Mouse (Mus musculus): ENCODE measurements around the gene Ipo4.
A peak's percentile ranks its signal among the peaks of the same experiment; 100 is the strongest.

Ipo4 gene

DNA sequence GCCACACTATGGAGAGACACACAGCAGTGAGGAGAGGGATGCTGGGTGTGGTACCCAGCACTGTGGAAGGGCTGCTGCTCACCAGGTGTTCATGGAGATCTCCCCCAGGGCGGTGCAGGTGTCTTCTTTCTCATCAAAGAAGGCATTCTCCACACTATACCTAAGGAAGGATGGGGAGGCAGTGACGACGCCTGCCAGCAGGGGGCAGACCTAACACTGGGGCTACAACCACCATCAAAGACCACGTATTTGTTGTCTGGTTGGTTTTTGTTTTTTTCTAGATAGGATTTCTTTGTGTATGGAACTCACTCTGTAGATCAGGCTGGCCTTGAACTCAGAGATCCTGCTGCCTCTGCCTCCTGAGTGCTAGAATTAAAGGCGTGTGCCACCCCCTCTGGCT is 6.4 kb downstream of the Ipo4 start:
- DNase-seq (ENCODE audit: low spot score) = no peak

GRCm38 (mm10) chr14:55628077-55628827 is 7.5 kb downstream of the Ipo4 start:
- DNase-seq (ENCODE audit: low spot score) = no peak

DNA sequence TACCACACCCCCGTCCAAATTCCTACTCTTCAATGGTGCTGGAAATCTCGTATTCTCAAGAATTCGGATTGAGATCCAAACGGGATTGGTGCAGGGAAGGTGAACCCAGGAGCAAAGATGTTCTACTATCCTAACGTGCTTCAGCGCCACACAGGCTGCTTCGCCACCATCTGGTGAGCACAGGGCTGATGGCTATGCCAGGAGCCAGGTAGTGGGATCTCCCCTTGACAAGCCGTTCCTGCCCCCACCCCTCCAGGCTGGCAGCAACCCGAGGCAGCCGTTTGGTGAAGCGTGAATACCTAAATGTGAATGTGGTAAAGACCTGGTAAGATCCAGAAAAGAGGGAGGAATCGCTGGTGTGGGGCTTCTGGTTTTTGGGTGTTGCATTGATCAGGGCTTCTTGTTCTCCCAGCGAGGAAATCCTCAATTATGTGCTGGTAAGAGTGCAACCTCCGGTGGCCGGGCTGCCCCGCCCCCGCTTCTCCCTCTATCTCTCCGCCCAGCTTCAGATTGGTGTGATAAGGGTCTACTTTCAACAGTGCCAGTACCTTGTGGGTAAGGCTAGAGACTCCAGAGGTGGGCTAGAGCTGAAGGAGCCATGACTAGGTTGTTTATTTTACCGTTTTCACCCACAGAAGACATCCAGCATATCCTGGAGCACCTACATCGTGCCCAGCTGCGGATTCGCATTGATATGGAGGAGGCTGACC is 17.1 kb downstream of the Ipo4 start:
- no peak for DNase-seq (ENCODE audit: low spot score)

DNA sequence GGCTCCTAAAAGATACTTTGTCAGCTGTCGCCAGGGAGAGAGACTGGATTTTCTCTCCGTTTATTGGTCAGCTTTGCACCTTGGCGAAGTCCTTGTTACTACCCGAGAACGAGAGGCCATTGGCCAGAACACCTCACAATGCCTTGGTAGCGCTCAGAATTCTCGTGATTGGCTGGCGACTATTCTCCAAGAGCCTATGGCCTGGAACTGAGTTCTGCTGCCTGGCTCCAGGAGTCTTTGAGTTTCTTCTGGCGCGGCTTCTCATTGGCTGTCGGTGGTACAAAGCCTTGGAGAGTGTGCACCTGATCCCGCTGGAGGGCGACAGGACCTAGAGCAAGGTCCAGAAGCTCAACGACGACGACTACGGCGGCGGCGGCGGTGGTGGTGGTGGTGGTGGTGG is 17.9 kb downstream of the Ipo4 start, which contains the start of gene Rec8:
TSS of gene Rec8 (plus strand) at position 216 of the 400 bp plus-strand sequence.
- DNase-seq (ENCODE audit: low spot score) = peak; percentile 20

DNA sequence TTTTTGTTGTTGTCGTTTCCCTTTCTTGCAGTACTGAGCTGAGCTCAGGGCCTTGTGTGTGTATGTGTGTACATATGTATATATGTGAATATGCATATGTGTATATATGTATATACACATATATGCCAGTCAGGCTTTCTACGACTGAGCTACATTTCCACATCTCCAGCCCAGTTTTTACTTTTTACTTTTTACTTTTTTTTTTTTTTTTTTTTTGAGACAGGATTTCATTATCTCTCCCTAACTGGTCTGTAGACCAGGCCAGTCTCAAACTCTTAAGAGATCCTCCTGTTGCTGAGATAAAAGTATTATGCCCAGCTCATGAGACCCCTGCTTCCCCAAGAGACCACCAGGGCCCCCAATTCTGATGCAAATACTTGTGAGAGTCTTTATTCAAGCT is 18.9 kb downstream of the Ipo4 start:
- DNase-seq (ENCODE audit: low spot score) = no peak

DNA sequence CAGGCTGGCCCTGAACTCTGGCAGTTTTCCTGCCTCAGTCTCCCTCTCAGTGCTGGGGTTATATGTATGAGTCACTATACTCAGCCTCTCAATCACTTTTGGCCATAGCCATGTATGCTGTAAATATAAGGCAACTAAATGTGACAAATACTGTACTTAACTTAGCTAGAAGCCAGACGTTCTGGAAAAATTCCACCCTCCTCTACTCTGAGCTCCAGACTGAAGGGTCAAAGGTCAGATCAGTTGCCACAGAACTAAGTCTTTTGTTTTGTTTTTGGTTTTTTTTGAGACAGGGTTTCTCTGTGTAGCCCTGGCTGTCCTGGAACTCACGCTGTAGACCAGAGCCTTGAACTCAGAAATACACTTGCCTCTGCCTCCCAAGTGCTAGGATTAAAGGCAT is 19.9 kb downstream of the Ipo4 start:
- DNase-seq (ENCODE audit: low spot score) = no peak

- no peak for DNase-seq (ENCODE audit: low spot score)
These were observed 21.1 kb downstream of the Ipo4 start for GRCm38 (mm10) chr14:55614565-55615178.

- no peak for DNase-seq (ENCODE audit: low spot score)
These were observed 22.4 kb downstream of the Ipo4 start for GRCm38 (mm10) chr14:55613346-55613745.

DNA sequence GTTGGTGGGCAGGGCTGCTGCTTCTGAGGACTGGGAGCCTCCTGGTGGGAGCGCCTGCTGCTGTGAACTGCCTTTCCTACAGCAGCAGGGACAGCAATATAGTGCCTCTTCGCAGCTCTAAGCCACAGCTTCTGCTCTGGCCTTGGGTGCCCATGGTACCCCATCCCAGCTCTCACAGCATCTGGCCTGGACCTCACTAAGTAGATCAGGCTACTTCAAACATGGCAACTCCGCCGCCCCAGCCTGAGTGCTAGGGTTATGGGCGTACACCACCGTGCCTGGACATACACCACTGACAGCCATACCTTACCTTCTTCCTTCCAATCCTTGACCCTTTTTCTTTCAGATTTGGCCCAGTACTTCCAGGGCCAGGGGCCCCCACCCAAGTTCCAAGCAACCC is 27.4 kb downstream of the Ipo4 start:
- no peak for DNase-seq (ENCODE audit: low spot score)

GRCm38 (mm10) chr14:55605743-55606459 is 29.9 kb downstream of the Ipo4 start:
- no peak for DNase-seq (ENCODE audit: low spot score)

DNA sequence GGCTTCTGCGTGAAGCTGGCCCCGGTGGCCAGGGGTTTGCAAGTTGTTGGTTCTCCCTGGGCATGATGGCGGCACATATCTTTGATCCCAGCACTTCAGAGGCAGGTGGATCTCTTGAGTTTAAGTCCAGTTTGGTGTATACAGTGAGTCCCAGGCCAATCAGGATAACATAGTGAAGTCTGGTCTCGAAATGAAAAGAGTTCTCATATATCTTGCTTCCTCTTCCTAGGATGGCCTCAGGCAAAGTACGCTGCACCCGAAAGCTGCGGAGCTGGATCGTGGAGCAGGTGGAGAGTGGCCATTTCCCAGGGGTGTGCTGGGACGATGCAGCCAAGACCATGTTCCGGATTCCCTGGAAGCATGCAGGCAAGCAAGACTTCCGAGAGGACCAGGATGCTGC is 30.9 kb downstream of the Ipo4 start:
- DNase-seq (ENCODE audit: low spot score) = no peak

GRCm38 (mm10) chr14:55603633-55604576 is 31.9 kb downstream of the Ipo4 start:
- DNase-seq (ENCODE audit: low spot score) = peak; percentile 85

- no peak for DNase-seq (ENCODE audit: low spot score)
These were observed 32.5 kb downstream of the Ipo4 start, which contains the start of gene Irf9 for GRCm38 (mm10) chr14:55603271-55603632. Irf9 (plus strand) TSS chr14:55603571.

DNA sequence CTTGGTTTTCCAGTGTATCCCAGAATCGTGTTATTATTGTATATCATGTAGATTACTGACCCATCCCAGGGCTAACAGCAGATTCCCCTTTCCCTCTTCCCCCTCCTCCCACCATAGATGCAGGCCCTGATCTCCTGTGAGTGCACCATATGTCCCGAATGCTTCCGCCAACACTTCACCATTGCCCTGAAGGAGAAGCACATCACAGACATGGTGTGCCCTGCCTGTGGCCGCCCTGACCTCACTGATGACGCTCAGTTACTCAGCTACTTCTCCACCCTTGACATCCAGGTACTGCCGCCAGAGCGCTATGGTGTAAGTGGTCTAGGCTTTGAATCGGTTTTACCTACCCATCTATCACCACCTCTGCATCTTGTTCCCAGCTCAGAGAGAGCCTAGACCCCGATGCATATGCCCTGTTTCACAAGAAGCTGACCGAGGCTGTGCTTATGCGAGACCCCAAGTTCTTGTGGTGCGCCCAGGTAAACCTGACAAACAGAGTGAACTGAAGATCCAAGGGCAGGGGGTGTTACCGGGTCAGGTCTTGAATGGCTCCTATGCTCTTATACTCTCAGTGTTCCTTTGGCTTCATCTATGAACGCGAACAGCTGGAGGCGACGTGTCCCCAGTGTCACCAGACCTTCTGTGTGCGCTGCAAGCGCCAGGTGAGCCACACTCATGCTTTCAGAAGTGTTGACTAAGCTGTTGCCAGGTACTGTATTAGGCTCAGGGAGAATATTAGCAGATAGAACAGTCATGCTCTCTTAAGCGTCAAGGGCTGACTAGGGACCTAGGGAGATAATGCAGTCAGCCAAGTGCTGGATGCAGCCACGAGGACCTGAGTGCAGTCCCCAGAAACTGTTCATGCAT is 37.0 kb downstream of the Ipo4 start:
- DNase-seq (ENCODE audit: low spot score) = no peak

GRCm38 (mm10) chr14:55596036-55596690 is 39.6 kb downstream of the Ipo4 start:
- DNase-seq (ENCODE audit: low spot score) = no peak

DNA sequence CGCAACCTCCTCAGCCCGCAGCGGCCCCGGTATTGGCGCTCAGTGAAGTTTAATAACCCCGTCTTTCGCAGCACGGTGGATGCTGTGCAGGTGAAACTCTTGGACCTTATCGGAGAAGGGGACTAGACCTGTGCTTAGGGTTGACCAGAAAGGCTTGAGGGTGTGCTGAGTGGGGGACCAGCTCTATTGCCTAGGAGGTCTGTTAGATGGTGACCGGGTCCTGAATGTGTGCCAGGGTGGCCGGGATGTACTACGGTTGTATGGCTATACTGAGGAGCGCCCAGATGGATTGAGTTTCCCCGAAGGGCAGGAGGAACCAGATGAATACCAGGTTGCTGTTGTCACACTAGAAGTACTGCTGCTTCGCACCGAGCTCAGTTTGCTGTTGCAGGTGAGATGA is 43.5 kb downstream of the Ipo4 start:
- DNase-seq (ENCODE audit: low spot score) = no peak

DNA sequence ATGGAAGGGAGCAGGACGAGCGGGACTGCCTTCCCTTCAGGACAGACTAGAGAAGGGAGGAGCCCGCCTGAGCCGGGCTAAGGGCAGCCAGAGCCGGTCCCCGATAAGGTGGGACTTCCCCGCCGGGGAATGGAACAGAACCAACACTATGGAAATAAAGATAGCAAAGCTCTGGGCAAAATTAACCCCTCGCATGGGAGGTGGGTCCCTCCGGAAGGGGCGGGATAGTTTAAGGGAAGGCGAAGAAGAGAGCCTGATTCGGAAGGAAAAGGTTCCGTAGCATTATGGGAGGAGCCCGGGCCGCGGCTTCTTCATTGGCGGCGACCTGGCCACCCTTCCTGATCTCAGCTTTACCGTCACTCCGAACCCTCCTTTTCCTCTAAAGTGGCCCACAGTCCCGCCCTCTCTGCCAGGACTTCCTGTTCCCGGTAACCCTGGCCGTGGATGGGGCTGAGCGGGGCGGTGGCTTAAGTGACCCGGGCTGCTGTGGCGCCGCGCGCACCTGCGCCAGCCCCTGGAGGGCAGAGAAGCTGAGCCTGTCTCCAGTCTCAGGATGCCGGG is 44.3 kb downstream of the Ipo4 start, which contains the start of gene Rnf31:
TSS of gene Rnf31 (plus strand) at position 378 of the 561 bp plus-strand sequence.
- DNase-seq (ENCODE audit: low spot score) = peak; percentile 93

DNA sequence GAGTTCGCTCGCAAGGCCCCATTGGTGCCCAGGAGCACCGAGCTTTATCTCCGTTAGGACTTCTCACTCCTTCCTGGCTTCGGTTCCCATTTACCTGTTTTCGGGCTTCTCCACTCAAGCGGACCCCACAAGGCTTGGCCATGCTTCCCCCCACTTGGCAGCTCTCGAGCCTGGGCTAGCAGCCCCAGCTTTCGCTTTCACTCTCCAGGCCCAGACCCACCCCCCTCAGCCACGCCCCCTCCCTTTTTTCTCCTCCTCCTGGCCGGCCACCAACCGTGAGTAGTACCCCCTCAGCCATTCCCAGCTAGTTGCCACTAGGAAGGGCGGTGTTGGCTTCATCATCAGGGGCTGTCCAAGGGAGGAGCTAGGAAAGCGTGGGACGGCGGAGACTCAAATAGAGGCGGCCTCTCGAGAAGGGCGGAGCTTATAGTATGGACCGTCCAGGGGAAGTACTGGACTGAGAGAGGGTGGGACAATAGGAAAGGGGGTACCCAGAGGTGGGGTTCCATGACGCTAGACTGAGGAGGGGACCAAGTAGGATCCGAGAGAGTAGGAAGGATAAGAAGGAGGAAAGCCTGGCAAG is 44.9 kb downstream of the Ipo4 start, which contains the start of gene Psme2:
TSS of gene Psme2 (minus strand) at position 366 of the 583 bp plus-strand sequence.
- DNase-seq (ENCODE audit: low spot score) = peak; percentile 98

Measured in ovary, adult 18-20 months (tissue).